Mouse (Mus musculus) pancreas, adult 10 weeks (tissue): ENCODE results near the gene Sin3a. TPM values are rescaled to one million over a fixed set of nuclear protein-coding genes. Genes with fewer than 3 reads are reported as not detected.

Source experiments
- polyA plus RNA-seq: library from polyadenylated mRNA; stranded (reverse); fragments of 350-450 nt; fragmentation: Illumina TruSeq; extraction: RNeasy Lipid Tissue Mini Kit (QIAGEN cat#74804); gene quantifications from one replicate; pipeline ENCODE4 v1.2.3, GENCODE M21; 2015; ENCODE audit warnings: low read depth, low replicate concordance; ENCODE audit not compliant: insufficient read depth

Gene Sin3a
- polyA plus RNA-seq = 8.1 TPM

DNA sequence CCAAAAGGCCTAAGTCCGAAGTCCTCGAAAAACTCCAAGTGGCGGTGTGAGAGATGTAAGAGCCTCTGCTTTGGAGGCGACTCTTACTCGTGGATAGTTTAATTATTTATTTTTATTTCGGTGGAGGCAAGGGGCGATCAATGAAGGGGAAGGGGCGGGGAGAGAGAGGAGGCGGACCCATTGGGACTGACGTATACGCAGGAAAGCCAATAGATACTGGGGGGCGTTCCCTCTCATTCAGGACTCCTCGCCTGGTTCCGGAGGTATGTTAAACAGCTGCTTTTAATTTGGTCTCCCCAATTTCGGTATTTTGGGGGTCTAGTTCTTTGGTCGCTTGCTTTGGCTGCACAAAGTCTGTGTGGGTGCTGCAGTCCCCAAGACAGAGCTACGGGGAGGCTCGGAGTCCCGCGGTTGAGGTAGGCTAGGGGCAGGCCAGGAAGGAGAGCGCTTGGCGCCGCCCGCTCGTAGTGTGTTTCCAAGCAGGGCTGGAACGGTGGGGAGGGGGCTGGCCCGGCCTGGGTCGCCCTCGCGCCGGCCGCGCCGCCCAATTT is at the start of gene Sin3a:
Gene Sin3a, plus strand, starts transcription at position 240 of the 551 bp plus-strand sequence.

DNA sequence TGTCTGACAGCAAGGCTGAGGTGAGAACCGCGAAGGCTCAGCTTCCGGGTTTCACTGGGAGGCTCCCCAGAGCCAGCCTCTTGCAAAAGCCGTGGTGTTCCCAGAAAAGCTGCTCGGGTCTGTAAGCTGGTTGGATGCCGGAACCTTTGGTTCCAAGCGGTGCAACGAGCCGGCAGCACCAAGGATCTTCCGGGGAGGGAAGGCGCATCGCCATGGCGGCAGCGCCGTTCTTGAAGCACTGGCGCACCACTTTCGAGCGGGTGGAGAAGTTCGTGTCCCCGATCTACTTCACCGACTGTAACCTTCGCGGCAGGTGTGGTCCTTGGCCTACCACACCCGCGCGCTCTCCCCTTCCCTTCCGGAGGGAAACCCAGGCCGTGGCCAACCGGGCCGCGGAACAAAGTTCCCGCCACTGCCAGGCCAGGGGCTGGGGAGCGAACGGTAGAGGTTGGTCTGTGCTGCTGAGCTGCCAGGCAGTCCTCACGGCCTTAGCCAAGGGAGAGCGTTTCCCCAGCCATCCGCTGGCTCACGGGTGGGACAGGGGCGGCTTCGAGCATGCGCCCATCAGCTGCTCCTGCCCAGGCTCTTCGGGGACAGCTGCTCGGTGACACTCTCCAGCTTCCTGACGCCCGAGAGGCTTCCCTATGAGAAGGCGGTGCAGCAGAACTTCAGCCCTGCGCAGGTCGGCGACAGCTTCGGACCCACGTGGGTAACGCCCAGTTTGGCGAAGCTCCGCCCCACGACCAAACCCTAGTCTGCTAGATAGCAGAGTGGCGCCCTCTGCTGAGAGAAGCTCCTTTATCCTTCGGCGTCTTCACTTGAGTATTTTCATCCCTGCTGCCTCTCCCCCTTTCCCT is 59.0 kb downstream of the Sin3a start, which contains the start of gene Man2c1:
Gene Man2c1, plus strand, starts transcription at position 114 of the 857 bp plus-strand sequence.

GRCm38 (mm10) chr9:57148144-57148878 is 76.5 kb downstream of the Sin3a start, which contains the start of gene Neil1:
TSS of gene Neil1 (minus strand) at chr9:57148305.

GRCm38 (mm10) chr9:57158013-57158470 is 86.2 kb downstream of the Sin3a start, which contains the start of gene Commd4:
TSS of gene Commd4 (minus strand) at chr9:57158331.

Other genes with a start within 250 kb of the Sin3a start
- not detected for gene Odf3l1, start 207.4 kb upstream of the Sin3a start, polyA plus RNA-seq
- 3.8 TPM for gene Cspg4, start 207.0 kb upstream of the Sin3a start, polyA plus RNA-seq
- 4.6 TPM for gene Snx33, start 143.7 kb upstream of the Sin3a start, polyA plus RNA-seq
- 35.8 TPM for gene Imp3, start 134.6 kb upstream of the Sin3a start, polyA plus RNA-seq
- 2.2 TPM for gene Snupn, start 121.2 kb upstream of the Sin3a start, polyA plus RNA-seq
- gene Ptpn9, start 77.1 kb upstream of the Sin3a start, polyA plus RNA-seq = 6.2 TPM
- gene Man2c1, start 58.6 kb downstream of the Sin3a start, polyA plus RNA-seq = 44.7 TPM
- 3.1 TPM for gene Neil1, start 76.3 kb downstream of the Sin3a start, polyA plus RNA-seq
- gene Commd4, start 86.3 kb downstream of the Sin3a start, polyA plus RNA-seq = 27.4 TPM
- gene Trcg1, start 164.5 kb downstream of the Sin3a start, polyA plus RNA-seq = not detected
- 3.7 TPM for gene 1700017B05Rik, start 190.6 kb downstream of the Sin3a start, polyA plus RNA-seq